Mouse (Mus musculus): ENCODE data around the gene Grin2b. TPM values are rescaled to one million over a fixed set of nuclear protein-coding genes. Genes with fewer than 3 reads are reported as not detected.

Grin2b gene
- polyA plus RNA-seq, 1 experiment from 2014 or later = 46.7 TPM

- Histone ChIP-seq H3K27me3 (no peaks in the 10 kb centered on the region), H3K36me3 (no peaks in the 10 kb centered on the region), H3K27ac (no peak overlapping the region), H3K9me3 (no peaks in the 10 kb centered on the region), H3K9ac (no peak overlapping the region), H3K4me3 (no peak overlapping the region), H3K4me1 (replicated peaks) (peaks cover 17% of the 10 kb centered on the region; the same call in 1 of the 2 replicates), H3K4me2 (no peak overlapping the region)
- WGBS = 97% methylated on average over 5 of the region's 5 CpGs
- ATAC-seq (ENCODE audit: low FRiP score) = no peak
Measured at GRCm38 (mm10) chr6:135914608-135915007, 258.7 kb downstream of the Grin2b start.

GRCm38 (mm10) chr6:135912114-135912513, 261.2 kb downstream of the Grin2b start:
- Histone ChIP-seq H3K4me1 (replicated peaks) (peaks cover 27% of the 10 kb centered on the region), H3K4me3 (no peak overlapping the region), H3K27ac (no peak overlapping the region), H3K27me3 (no peaks in the 10 kb centered on the region), H3K36me3 (no peaks in the 10 kb centered on the region), H3K9me3 (no peaks in the 10 kb centered on the region), H3K9ac (no peak overlapping the region), H3K4me2 (no peak overlapping the region)
- 42% methylated on average over 3 of the region's 3 CpGs for WGBS
- ATAC-seq (ENCODE audit: low FRiP score) = no peak

GRCm38 (mm10) chr6:135911131-135911530, 262.2 kb downstream of the Grin2b start:
- H3K9ac ChIP-seq = no peak overlapping the region
- no peak overlapping the region for H3K27ac ChIP-seq
- H3K4me1 ChIP-seq (replicated peaks) = peaks cover 28% of the 10 kb centered on the region
- H3K27me3 ChIP-seq = 0 out of 2 replicates have a peak, but pooled peaks cover 2% of the 10 kb centered on the region
- WGBS = 66% methylated on average over 6 of the region's 6 CpGs
- ATAC-seq (ENCODE audit: low FRiP score) = no peak
- no peak overlapping the region for H3K4me3 ChIP-seq
- no peaks in the 10 kb centered on the region for H3K9me3 ChIP-seq
- H3K4me2 ChIP-seq = no peak overlapping the region
- H3K36me3 ChIP-seq = no peaks in the 10 kb centered on the region

GRCm38 (mm10) chr6:135907540-135908320, 265.6 kb downstream of the Grin2b start:
- H3K27me3 ChIP-seq = 0 out of 2 replicates have a peak, but pooled peaks cover 2% of the 10 kb centered on the region

GRCm38 (mm10) chr6:135907137-135907536, 266.2 kb downstream of the Grin2b start:
- ATAC-seq (ENCODE audit: low FRiP score) = no peak; the same call in 1 of the 2 replicates
- H3K9ac ChIP-seq = no peak overlapping the region
- 78% methylated on average over 8 of the region's 8 CpGs for WGBS

More at GRCm38 (mm10) chr6:135907540-135908320, 265.6 kb downstream of the Grin2b start:
- peak; percentile 83 for ATAC-seq (ENCODE audit: low FRiP score)
- no peaks in the 10 kb centered on the region for H3K9me3 ChIP-seq
- H3K27ac ChIP-seq = no peak overlapping the region
- H3K9ac ChIP-seq = no peak overlapping the region
- whole genome bisulfite sequencing = 25% methylated on average over 20 of the region's 20 CpGs
- no peak overlapping the region for H3K4me3 ChIP-seq
- peaks cover 38% of the 10 kb centered on the region for H3K4me1 ChIP-seq (replicated peaks)
- H3K4me2 ChIP-seq = no peak overlapping the region
- H3K36me3 ChIP-seq = no peaks in the 10 kb centered on the region

GRCm38 (mm10) chr6:135904391-135904790, 268.9 kb downstream of the Grin2b start:
- no peak overlapping the region for H3K9ac ChIP-seq
- no peak overlapping the region for H3K4me2 ChIP-seq
- H3K4me3 ChIP-seq = no peak overlapping the region
- WGBS = 77% methylated on average over 5 of the region's 5 CpGs
- no peak for ATAC-seq (ENCODE audit: low FRiP score)
- H3K9me3 ChIP-seq = no peaks in the 10 kb centered on the region
- no peaks in the 10 kb centered on the region for H3K36me3 ChIP-seq
- H3K27me3 ChIP-seq = 0 out of 2 replicates have a peak, but pooled peaks cover 2% of the 10 kb centered on the region
- peaks cover 28% of the 10 kb centered on the region for H3K4me1 ChIP-seq (replicated peaks)
- H3K27ac ChIP-seq = no peak overlapping the region

More at GRCm38 (mm10) chr6:135907137-135907536, 266.2 kb downstream of the Grin2b start:
- Histone ChIP-seq H3K36me3 (no peaks in the 10 kb centered on the region), H3K4me2 (no peak overlapping the region), H3K9me3 (no peaks in the 10 kb centered on the region), H3K27me3 (0 out of 2 replicates have a peak, but pooled peaks cover 2% of the 10 kb centered on the region), H3K4me3 (no peak overlapping the region), H3K4me1 (replicated peaks) (peaks cover 36% of the 10 kb centered on the region), H3K27ac (no peak overlapping the region)

GRCm38 (mm10) chr6:135900410-135900809, 272.9 kb downstream of the Grin2b start:
- no peaks in the 10 kb centered on the region for H3K9me3 ChIP-seq
- no peak overlapping the region for H3K4me3 ChIP-seq
- H3K4me2 ChIP-seq = no peak overlapping the region
- H3K4me1 ChIP-seq (replicated peaks) = peaks cover 6% of the 10 kb centered on the region; the same call in 1 of the 2 replicates
- no peak for ATAC-seq (ENCODE audit: low FRiP score)
- 93% methylated on average over 10 of the region's 10 CpGs for WGBS
- no peak overlapping the region for H3K9ac ChIP-seq
- no peak overlapping the region for H3K27ac ChIP-seq
- no peaks in the 10 kb centered on the region for H3K27me3 ChIP-seq
- no peaks in the 10 kb centered on the region for H3K36me3 ChIP-seq

- no peaks in the 10 kb centered on the region for H3K4me1 ChIP-seq (replicated peaks)
- no peaks in the 10 kb centered on the region for H3K9me3 ChIP-seq
- no peak overlapping the region for H3K27ac ChIP-seq
- no peaks in the 10 kb centered on the region for H3K27me3 ChIP-seq
- no peak overlapping the region for H3K9ac ChIP-seq
- no peak overlapping the region for H3K4me2 ChIP-seq
- WGBS = 77% methylated on average over 10 of the region's 10 CpGs
- H3K4me3 ChIP-seq = no peak overlapping the region
- no peak for ATAC-seq (ENCODE audit: low FRiP score)
- no peaks in the 10 kb centered on the region for H3K36me3 ChIP-seq
Measured at GRCm38 (mm10) chr6:135899225-135899624, 274.1 kb downstream of the Grin2b start.

- Histone ChIP-seq H3K4me1 (replicated peaks) (no peaks in the 10 kb centered on the region; the same call in 1 of the 2 replicates), H3K9ac (no peak overlapping the region), H3K9me3 (no peaks in the 10 kb centered on the region), H3K27me3 (no peaks in the 10 kb centered on the region), H3K4me3 (no peak overlapping the region), H3K36me3 (no peaks in the 10 kb centered on the region), H3K27ac (no peak overlapping the region), H3K4me2 (no peak overlapping the region)
- ATAC-seq (ENCODE audit: low FRiP score) = no peak
- 48% methylated on average over 1 of the region's 1 CpGs for WGBS
Measured at GRCm38 (mm10) chr6:135894793-135895228, 278.5 kb downstream of the Grin2b start.

- 74% methylated on average over 5 of the region's 5 CpGs for WGBS
- Histone ChIP-seq H3K9me3 (no peaks in the 10 kb centered on the region), H3K4me1 (replicated peaks) (0 out of 2 replicates have a peak, but pooled peaks cover 7% of the 10 kb centered on the region), H3K27ac (no peak overlapping the region), H3K9ac (no peak overlapping the region), H3K27me3 (no peaks in the 10 kb centered on the region), H3K36me3 (no peaks in the 10 kb centered on the region), H3K4me2 (no peak overlapping the region), H3K4me3 (no peak overlapping the region)
- ATAC-seq (ENCODE audit: low FRiP score) = no peak
Measured at GRCm38 (mm10) chr6:135882611-135883010, 290.7 kb downstream of the Grin2b start.

- Histone ChIP-seq H3K4me2 (no peak overlapping the region), H3K9me3 (no peaks in the 10 kb centered on the region), H3K36me3 (no peaks in the 10 kb centered on the region), H3K27ac (no peak overlapping the region), H3K9ac (no peak overlapping the region), H3K4me1 (replicated peaks) (no peaks in the 10 kb centered on the region), H3K4me3 (no peak overlapping the region), H3K27me3 (no peaks in the 10 kb centered on the region)
- ATAC-seq (ENCODE audit: low FRiP score) = no peak
- WGBS = 67% methylated on average over 8 of the region's 8 CpGs
Measured at GRCm38 (mm10) chr6:135876163-135876726, 297.1 kb downstream of the Grin2b start.

- Histone ChIP-seq H3K9me3 (no peaks in the 10 kb centered on the region), H3K27me3 (no peaks in the 10 kb centered on the region)
Measured at GRCm38 (mm10) chr6:135874626-135875025, 298.7 kb downstream of the Grin2b start.

More at GRCm38 (mm10) chr6:135874626-135875025, 298.7 kb downstream of the Grin2b start:
- Histone ChIP-seq H3K4me2 (no peak overlapping the region), H3K4me3 (no peak overlapping the region), H3K27ac (no peak overlapping the region), H3K36me3 (no peaks in the 10 kb centered on the region), H3K4me1 (replicated peaks) (peaks cover 6% of the 10 kb centered on the region), H3K9ac (no peak overlapping the region)
- no peak for ATAC-seq (ENCODE audit: low FRiP score)
